Mouse (Mus musculus): ENCODE results near the gene Pecr.

DNA sequence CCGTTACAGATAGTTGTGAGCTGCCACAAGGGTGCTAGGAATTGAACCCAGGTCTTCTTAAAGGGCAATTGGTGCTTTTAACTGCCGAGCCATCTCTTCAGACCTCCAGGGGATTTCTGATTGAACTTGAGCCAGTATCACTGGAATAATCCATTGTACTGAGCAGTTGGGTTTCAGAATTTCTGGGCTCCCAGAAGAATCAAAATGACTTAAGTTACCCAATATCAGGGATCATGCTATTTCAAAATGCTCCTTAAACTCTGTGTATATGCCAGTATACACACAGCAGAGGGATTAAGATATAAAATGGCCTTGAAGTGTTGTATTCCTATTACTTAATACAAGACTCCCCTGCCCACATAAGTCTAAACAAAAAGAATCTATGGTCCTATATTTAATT is 7.8 kb upstream of the Pecr start:
- TF ChIP-seq POLR2A (IDR thresholded peaks at IDR 0.05; ENCODE audit: low read depth, low read length) = no peak
- no peak for TF ChIP-seq CTCF (IDR thresholded peaks at IDR 0.05; ENCODE audit: extremely low read depth, insufficient read depth, insufficient read length, insufficient replicate concordance)

All from spleen, adult 2 months (tissue).